Mouse (Mus musculus) heart, embryonic 15.5 days (tissue): Measurements from ENCODE around the gene Myh6. TPM values are rescaled to one million over a fixed set of nuclear protein-coding genes. Genes with fewer than 3 reads are reported as not detected.
"Not testable (repeated sequence)": the region's sequence is repeated elsewhere in the genome, so short reads cannot be mapped to it uniquely, and the experiment has no call there.

Experiments
- ATAC-seq: fragments of 200-750 bp; cut with Nextera tagmentation; replicated peaks from 2 replicates; pipeline ENCODE4 v1.8.0; 2017; ENCODE audit warnings: low read depth, moderate TSS enrichment; ENCODE audit not compliant: insufficient number of reproducible peaks, insufficient read depth, low FRiP score
- H3K27ac ChIP-seq: fragments of 300-500 bp; sonication (generic); 2 replicates; pipeline ENCODE4 v1.5.1; 2015; ENCODE audit warnings: mild to moderate bottlenecking, inconsistent platforms
- H3K27me3 ChIP-seq: fragments of 300-500 bp; sonication (generic); 2 replicates; pipeline ENCODE4 v1.6.1; 2015; ENCODE audit warnings: inconsistent platforms
- H3K36me3 ChIP-seq: fragments of 300-500 bp; sonication (generic); 2 replicates; pipeline ENCODE4 v1.6.1; 2015; ENCODE audit warnings: mild to moderate bottlenecking, inconsistent platforms
- H3K4me1 ChIP-seq: fragments of 300-500 bp; sonication (generic); replicated peaks from 2 replicates; pipeline ENCODE4 v1.6.1; 2015; ENCODE audit warnings: inconsistent platforms
- H3K4me2 ChIP-seq: fragments of 300-500 bp; sonication (generic); 2 replicates; pipeline ENCODE4 v1.6.1; 2015; ENCODE audit warnings: inconsistent platforms, mild to moderate bottlenecking, moderate library complexity
- H3K4me3 ChIP-seq: fragments of 300-500 bp; sonication (generic); 2 replicates; pipeline ENCODE4 v1.5.1; 2015; ENCODE audit warnings: mild to moderate bottlenecking, inconsistent platforms
- H3K9ac ChIP-seq: fragments of 300-500 bp; sonication (generic); 2 replicates; pipeline ENCODE4 v1.6.1; 2015; ENCODE audit warnings: mild to moderate bottlenecking, inconsistent platforms
- H3K9me3 ChIP-seq: fragments of 300-500 bp; sonication (generic); replicated peaks from 2 replicates; pipeline ENCODE4 v1.6.1; 2016; ENCODE audit warnings: inconsistent platforms
- WGBS: fragments of 180-500 bp; shearing (Covaris S2); methylation state at CpG from one replicate; pipeline ENCODE4 v1.1.7; 2015; ENCODE audit warnings: mixed read lengths; 5-methylcytosine and 5-hydroxymethylcytosine counted together
- polyA plus RNA-seq: library from polyadenylated mRNA; unstranded; fragments of >200 nt; fragmentation: Nextera tagmentation; extraction: Ambion mirVana; gene quantifications from 2 replicates; pipeline ENCODE4 v1.2.1, GENCODE M21; 2015

Myh6 gene
- polyA plus RNA-seq, 1 experiment from 2014 or later, result 2,004 TPM

DNA sequence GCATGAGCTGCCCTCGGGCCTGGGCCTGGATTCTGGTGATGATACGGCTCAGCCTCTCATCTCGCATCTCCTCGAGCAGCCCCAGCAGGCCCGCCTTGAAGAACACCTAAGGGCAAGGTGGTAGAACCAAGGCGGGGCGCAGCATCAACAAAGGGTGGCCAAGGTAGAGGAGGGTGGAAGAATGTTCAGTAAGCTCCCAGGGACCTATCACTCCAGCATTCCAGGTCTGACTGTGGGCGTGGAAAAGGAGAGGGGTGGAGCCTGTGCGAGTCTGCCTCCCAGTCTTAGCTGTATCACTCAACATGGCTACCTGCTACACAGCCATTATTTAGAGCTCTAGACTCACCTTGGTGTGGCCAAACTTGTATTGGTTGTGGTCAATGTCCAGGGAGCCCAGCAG is 10.2 kb downstream of the Myh6 start:
- no peaks in the 10 kb centered on the region for H3K9me3 ChIP-seq
- peak overlapping the region; percentile 19 for H3K4me3 ChIP-seq
- H3K9ac ChIP-seq, result 0 out of 2 replicates have a peak overlapping the region, but pooled peaks have one; percentile 28
- H3K4me1 ChIP-seq, result peaks cover 34% of the 10 kb centered on the region
- H3K27me3 ChIP-seq, result no peaks in the 10 kb centered on the region
- peak overlapping the region; percentile 43; the same call in 1 of the 2 replicates for H3K27ac ChIP-seq
- 0 out of 2 replicates have a peak, but pooled peaks have one; percentile 17 for ATAC-seq
- H3K36me3 ChIP-seq, result peaks cover 48% of the 10 kb centered on the region
- WGBS, result 60% methylated on average over 9 of the region's 9 CpGs
- H3K4me2 ChIP-seq, result peak overlapping the region; percentile 37

DNA sequence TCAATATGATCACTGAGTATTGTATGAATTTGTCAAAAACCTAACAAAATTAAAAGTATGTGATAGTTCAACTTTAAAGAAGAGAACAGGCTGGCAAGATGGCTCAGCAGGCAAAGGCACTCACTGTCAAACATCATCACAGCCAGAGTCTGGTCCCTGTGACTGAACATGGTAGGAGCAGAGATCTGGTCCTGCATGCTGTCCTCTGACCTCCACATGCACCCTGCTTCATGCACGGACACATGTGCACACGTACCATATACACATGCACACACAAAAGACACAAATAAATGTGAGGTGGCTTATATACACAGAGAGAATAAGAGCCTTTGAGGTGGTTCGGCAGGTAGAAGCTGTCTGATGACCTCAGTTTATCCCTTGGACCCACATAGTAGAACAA is 11.2 kb downstream of the Myh6 start:
- no peaks in the 10 kb centered on the region for H3K9me3 ChIP-seq
- H3K9ac ChIP-seq, result no peak overlapping the region
- H3K4me3 ChIP-seq, result no peak overlapping the region
- H3K27ac ChIP-seq, result 0 out of 2 replicates have a peak overlapping the region, but pooled peaks have one; percentile 31
- 55% methylated on average over 3 of the region's 3 CpGs for WGBS
- H3K4me1 ChIP-seq, result peaks cover 23% of the 10 kb centered on the region
- H3K27me3 ChIP-seq, result no peaks in the 10 kb centered on the region
- ATAC-seq, result no peak
- peaks cover 58% of the 10 kb centered on the region for H3K36me3 ChIP-seq
- no peak overlapping the region for H3K4me2 ChIP-seq

DNA sequence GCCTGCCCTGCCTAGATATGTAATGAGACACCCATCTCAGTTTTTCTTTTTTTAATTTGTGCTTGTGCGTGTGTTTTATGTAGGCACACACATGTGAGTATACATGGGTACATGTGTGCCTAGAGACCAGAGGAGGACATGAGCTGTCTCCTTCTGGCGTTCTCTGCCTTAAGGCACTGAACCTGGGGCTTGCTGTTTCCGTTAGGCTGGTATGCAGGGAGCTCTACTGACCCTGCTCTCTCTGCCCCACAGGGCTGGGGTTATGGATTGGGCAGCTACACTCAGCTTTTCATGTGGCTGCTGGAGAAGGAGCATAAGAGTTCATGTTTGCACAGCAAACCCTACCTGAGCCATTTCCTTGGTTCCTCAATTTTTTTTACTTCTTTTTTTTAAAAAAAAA is 12.3 kb downstream of the Myh6 start:
- H3K36me3 ChIP-seq, result peaks cover 64% of the 10 kb centered on the region
- no peak overlapping the region for H3K9ac ChIP-seq
- no peaks in the 10 kb centered on the region for H3K27me3 ChIP-seq
- ATAC-seq, result no peak
- H3K4me2 ChIP-seq, result no peak overlapping the region
- 63% methylated on average over 3 of the region's 3 CpGs for WGBS
- H3K4me3 ChIP-seq, result no peak overlapping the region
- no peak overlapping the region for H3K27ac ChIP-seq
- peaks cover 22% of the 10 kb centered on the region; the same call in 1 of the 2 replicates for H3K4me1 ChIP-seq
- H3K9me3 ChIP-seq, result no peaks in the 10 kb centered on the region

DNA sequence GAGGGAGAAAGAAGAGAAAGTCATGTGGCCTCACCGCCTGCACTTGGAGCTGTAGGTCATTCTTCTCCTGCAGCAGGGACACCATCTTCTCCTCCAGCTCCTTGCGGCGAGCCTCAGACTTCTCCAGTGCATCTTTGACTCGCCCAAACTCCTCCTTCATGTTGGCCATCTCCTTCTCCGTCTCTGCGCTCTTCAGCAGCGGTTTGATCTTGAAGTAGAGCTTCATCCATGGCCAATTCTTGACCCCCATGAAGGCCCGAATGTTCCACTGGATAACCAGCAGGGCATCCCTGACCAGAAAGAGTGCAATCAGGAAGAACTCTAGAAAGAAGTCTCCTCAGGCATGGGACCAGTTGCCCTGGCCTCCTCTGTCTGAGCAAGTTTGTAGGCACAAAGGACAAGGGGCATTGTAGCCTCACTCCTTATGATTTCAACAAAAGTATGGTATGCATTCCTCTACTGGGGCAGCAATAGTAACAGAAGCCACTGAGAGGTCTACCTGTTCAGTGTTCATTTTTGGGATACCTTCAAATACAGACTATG is 13.0 kb downstream of the Myh6 start:
- no peak overlapping the region for H3K4me3 ChIP-seq
- no peak overlapping the region for H3K9ac ChIP-seq
- WGBS, result 70% methylated on average over 8 of the region's 8 CpGs
- no peaks in the 10 kb centered on the region for H3K27me3 ChIP-seq
- H3K4me2 ChIP-seq, result no peak overlapping the region
- no peak for ATAC-seq
- H3K4me1 ChIP-seq, result peaks cover 24% of the 10 kb centered on the region
- peaks cover 71% of the 10 kb centered on the region for H3K36me3 ChIP-seq
- no peak overlapping the region for H3K27ac ChIP-seq
- H3K9me3 ChIP-seq, result no peaks in the 10 kb centered on the region

DNA sequence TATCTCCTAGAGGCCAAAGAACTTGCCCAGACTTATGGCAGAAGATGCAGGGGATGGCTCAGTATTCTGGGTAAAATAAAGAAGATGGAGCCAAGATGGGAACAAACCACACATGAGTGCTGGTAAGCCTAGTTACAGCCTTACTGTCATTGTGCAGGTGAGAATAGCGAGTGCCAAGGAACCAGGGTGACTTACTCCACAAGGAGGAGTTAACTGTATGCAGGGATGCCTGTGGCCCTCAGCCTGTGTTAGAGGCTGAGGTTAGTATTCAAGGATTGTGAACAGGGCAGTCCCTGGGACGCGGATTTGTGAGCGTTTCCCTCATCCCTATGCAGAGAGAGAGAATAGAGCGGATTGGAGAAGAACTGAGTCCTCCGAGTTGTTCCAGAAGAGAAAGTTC is 15.1 kb downstream of the Myh6 start:
- WGBS, result 83% methylated on average over 6 of the region's 6 CpGs
- no peak for ATAC-seq
- H3K27ac ChIP-seq, result no peak overlapping the region
- H3K4me2 ChIP-seq, result no peak overlapping the region
- no peak overlapping the region for H3K4me3 ChIP-seq
- peaks cover 76% of the 10 kb centered on the region for H3K36me3 ChIP-seq
- peaks cover 18% of the 10 kb centered on the region for H3K4me1 ChIP-seq
- no peaks in the 10 kb centered on the region for H3K27me3 ChIP-seq
- no peaks in the 10 kb centered on the region for H3K9me3 ChIP-seq
- H3K9ac ChIP-seq, result no peak overlapping the region

DNA sequence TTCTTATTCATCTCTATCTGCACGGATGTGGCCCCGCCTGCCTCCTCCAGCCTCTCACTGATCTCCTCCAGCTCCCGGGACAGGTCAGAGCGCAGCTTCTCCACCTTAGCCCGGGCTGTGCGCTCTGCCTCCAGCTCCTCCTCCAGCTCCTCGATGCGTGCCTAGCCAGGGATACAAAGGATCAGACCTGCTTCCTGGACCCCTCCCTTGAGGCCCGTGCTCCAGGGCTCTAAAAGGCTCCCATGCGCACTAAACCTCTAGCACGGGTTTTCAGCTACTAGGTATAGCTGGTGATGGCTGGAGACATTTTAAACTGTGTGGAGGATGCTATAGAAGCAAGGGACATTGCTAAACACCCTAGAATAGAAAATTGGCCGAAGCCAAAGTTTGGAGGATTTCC is 16.2 kb downstream of the Myh6 start:
- Histone ChIP-seq H3K36me3 (peaks cover 72% of the 10 kb centered on the region), H3K9ac (no peak overlapping the region)

DNA sequence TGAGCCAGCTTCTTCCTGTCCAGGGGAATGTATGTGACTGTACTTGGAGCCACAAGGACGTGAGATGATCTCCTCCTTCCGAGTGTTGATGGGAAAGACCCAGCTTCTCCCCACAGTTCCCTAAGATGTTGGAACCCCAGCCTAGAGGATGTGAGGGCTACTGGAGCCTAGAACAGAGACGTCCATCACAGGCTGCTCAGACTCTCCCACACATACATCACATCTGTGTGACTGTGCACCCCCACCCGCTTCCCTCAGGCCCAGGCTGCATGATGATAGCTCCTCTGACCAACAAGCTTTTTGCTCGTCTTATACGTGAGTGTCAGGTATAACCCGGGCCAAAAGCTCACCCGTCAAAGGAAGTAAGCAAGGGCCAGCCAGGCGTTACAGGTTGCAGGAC is 17.9 kb downstream of the Myh6 start:
- H3K27ac ChIP-seq, result peak overlapping the region; percentile 18; the same call in 1 of the 2 replicates

More for the DNA sequence above, 16.2 kb downstream of the Myh6 start:
- Histone ChIP-seq H3K4me1 (peaks cover 18% of the 10 kb centered on the region), H3K9me3 (no peaks in the 10 kb centered on the region), H3K4me2 (no peak overlapping the region), H3K27ac (no peak overlapping the region), H3K27me3 (no peaks in the 10 kb centered on the region), H3K4me3 (no peak overlapping the region)
- no peak for ATAC-seq
- 51% methylated on average over 12 of the region's 12 CpGs for WGBS

DNA sequence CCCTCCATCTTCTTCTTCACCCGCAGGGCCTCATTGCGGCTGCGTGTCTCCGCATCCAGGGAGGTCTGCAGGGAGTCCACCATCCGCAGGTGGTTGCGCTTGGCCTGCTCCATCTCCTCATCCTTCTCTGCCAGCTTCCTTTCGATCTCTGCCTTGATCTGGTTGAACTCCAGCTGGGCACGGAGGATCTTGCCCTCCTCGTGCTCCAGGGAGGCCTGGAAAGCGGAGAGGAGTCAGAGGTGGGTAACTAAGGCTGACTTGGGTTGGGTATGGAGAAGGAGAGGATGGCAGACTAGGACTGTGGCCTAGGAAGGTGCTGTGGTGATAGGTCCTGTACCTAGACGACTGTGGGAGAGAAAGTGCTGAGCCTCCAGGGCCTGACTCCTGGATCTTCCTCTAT is 19.7 kb downstream of the Myh6 start:
- H3K27ac ChIP-seq, H3K27me3 ChIP-seq, H3K4me3 ChIP-seq, H3K4me2 ChIP-seq, H3K9me3 ChIP-seq, ATAC-seq, H3K9ac ChIP-seq: not testable (repeated sequence)
- 78% methylated on average over 11 of the region's 11 CpGs for WGBS
- peaks cover 15% of the 10 kb centered on the region for H3K4me1 ChIP-seq
- peaks cover 71% of the 10 kb centered on the region for H3K36me3 ChIP-seq

More for the DNA sequence above, 17.9 kb downstream of the Myh6 start:
- Histone ChIP-seq H3K4me1 (peaks cover 18% of the 10 kb centered on the region), H3K9ac (peak overlapping the region; percentile 17; the same call in 1 of the 2 replicates), H3K36me3 (peaks cover 71% of the 10 kb centered on the region), H3K9me3 (no peaks in the 10 kb centered on the region), H3K4me3 (no peak overlapping the region), H3K4me2 (no peak overlapping the region), H3K27me3 (no peaks in the 10 kb centered on the region)
- no peak for ATAC-seq
- 66% methylated on average over 9 of the region's 9 CpGs for WGBS

DNA sequence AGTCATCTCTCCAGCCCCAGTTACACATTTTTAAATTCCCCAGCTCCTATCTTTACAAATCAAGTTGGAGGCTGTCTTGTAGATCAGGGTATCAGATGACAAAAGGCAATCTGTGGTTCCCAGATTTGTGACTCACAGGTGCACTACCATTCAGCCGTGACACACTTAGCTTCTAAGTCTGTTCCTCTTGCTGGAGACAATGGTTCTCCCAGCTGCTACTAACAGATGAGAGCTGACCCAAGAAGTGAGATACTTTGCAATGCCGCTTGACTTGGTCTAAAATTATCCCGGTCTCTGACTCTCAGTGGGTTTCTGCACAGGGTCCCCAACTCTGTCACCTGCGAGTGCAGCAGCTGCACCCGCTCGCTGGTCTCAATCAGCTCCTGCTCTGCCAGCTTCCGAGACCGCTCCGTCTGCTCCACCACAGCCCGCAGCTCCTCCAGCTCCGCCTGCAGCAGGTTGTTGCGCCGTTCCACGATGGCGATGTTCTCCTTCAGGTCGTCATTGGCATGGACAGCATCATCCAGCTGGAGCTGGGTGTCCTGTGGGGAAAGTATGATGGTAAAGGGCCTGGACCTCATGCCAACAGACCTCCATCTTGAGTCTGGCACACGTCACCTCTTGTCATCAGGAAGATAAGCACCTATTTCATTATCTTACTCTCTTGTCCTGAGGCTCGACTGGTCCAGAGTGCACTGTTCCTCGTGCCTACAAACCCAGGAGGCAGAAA is 20.6 kb downstream of the Myh6 start:
- Histone ChIP-seq H3K9ac (no peak overlapping the region), H3K4me1 (peaks cover 15% of the 10 kb centered on the region), H3K4me3 (no peak overlapping the region), H3K36me3 (peaks cover 73% of the 10 kb centered on the region), H3K27me3 (no peaks in the 10 kb centered on the region), H3K4me2 (no peak overlapping the region), H3K27ac (no peak overlapping the region), H3K9me3 (no peaks in the 10 kb centered on the region)
- ATAC-seq, result peak; percentile 18; the same call in 1 of the 2 replicates
- WGBS, result 40% methylated on average over 19 of the region's 19 CpGs

DNA sequence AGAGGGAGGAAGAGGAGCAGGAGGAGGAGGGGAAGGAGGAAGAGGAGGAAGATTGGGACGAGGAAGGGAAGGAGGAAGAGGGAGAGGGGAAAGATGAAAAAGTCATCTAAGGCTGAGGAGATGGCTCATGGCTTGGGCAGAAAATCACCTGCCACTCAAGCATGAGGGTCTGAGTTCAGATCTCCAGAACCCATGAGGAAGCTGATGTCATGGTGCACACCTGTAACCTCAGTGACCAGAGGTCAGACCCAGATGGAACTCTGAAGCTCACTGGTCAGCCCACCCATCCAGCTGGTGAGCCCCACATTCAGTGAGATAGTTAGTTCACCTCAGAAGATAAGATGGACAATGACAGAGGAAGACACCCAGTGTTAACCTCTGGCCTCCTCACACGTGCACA is 21.8 kb downstream of the Myh6 start:
- no peak overlapping the region for H3K4me2 ChIP-seq
- H3K4me1 ChIP-seq, result peaks cover 15% of the 10 kb centered on the region
- no peak overlapping the region for H3K27ac ChIP-seq
- H3K27me3 ChIP-seq, result no peaks in the 10 kb centered on the region
- no peak for ATAC-seq
- WGBS, result 61% methylated on average over 2 of the region's 2 CpGs
- H3K36me3 ChIP-seq, result peaks cover 68% of the 10 kb centered on the region
- no peak overlapping the region for H3K4me3 ChIP-seq
- no peak overlapping the region for H3K9ac ChIP-seq
- H3K9me3 ChIP-seq, result no peaks in the 10 kb centered on the region

DNA sequence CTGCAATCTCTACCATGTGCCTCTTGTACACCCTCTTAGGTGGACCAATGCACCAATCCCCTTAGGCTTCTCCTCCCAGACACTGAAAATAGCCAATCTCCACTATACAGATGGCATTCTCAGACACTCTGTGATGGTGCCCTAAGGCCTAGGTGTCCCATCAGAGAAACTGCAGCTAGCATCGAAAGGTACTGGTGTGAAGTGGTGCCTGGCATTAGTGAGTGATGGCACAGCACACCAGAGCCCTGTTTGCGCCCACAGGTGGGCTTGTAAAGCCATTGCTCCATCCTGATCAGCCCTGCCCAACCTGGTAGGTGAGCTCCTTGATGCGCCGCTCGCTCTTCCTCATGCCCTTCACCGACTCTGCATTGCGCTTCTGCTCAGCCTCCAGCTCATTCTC is 22.8 kb downstream of the Myh6 start:
- Histone ChIP-seq H3K9ac (no peak overlapping the region), H3K27ac (no peak overlapping the region; the same call in 1 of the 2 replicates), H3K36me3 (peaks cover 58% of the 10 kb centered on the region), H3K9me3 (no peaks in the 10 kb centered on the region), H3K27me3 (no peaks in the 10 kb centered on the region), H3K4me1 (peaks cover 8% of the 10 kb centered on the region), H3K4me2 (no peak overlapping the region), H3K4me3 (no peak overlapping the region)
- ATAC-seq, result no peak
- 94% methylated on average over 7 of the region's 7 CpGs for WGBS
